Mouse (Mus musculus): ENCODE results near the gene Ptgr2.

DNA sequence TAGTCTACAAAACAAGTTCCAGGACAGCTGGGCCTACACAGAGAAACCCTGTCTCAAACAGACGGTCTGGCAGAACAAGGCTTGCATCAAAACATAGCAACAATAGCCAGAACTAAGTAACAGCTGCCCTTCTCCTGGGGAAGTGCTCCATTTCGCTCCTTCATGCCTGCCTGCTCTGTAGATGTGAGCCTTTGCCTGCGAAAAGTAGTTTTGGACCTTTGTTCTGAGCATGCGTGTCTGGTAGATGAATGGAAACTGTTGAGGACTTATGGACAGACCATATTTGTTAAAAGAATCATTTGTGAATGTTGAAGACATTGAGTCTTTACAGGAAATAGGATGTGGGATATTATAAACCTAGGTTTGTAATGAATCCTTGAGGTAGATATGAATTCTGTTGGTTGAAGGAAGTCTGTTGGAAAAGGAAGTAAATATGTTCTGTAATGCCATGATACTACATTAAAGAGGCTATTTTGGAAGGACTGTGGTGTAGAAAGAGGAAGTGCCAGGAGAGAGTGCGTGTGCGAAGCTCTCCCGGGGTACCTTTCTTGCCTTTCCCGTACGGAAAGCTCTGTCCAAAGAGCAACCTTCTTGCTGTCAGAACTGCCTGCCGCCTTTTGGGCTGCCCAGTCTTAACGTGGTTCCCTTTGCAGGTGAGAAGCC, 52.1 kb downstream of the Ptgr2 start:
- TF ChIP-seq CTCF (IDR thresholded peaks at IDR 0.05), result no peak
- no peak for TF ChIP-seq EP300 (IDR thresholded peaks at IDR 0.05)
